Mouse (Mus musculus) layer of hippocampus, adult 18-20 months (tissue): ENCODE measurements around the gene Arid2. TPM values are rescaled to one million over a fixed set of nuclear protein-coding genes. Genes with fewer than 3 reads are reported as not detected.
"Not testable (repeated sequence)": the region's sequence is repeated elsewhere in the genome, so short reads cannot be mapped to it uniquely, and the experiment has no call there.

Source experiments
- DNase-seq, 2 experiments: peaks; one replicate each; pipeline ENCODE4 v3.0.0; 2022; ENCODE audit warnings: low spot score in 2 of 2
- total RNA-seq, 2 experiments: library from RNA; stranded (reverse); gene quantifications; 2 replicates each; pipeline ENCODE4 v1.2.3; 2021

Arid2 gene
- total RNA-seq, 2 experiments from 2014 or later = 33.5 to 34.2 TPM

DNA sequence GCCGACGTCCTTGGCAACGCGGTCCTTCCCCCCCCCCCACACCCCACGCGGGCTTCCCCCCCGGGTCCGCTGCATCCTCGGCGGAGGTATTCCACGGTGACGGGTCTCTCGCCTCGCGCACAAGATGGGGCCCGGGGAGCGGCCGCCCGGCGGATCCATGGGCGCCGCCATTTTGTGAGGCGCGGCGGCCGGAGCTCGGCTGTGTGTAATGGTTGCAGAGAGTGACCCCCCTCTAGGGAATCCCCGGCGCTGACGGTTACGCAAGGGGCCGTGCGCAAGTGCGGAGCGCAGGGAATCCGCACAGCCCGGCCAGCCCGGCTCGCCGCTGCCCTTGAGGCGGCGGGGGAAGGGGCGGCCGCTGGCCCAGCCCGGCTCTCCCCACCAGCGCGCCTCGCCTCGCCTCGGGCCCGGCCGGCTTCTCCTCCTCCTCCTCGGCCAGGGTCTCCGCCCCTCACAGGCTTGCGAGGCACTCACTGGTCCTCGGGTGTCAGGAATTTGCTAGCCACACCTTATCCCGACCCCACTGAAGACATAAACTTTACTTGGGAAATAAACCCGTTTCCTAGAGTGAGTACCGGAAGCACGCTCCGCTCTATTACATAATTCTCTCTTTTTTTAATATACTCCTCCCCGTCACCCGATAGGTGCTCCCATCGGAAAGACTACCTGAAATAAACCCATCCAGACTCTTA, 1.8 kb upstream of the Arid2 start:
- peak; percentile 86 to 91 for DNase-seq

DNA sequence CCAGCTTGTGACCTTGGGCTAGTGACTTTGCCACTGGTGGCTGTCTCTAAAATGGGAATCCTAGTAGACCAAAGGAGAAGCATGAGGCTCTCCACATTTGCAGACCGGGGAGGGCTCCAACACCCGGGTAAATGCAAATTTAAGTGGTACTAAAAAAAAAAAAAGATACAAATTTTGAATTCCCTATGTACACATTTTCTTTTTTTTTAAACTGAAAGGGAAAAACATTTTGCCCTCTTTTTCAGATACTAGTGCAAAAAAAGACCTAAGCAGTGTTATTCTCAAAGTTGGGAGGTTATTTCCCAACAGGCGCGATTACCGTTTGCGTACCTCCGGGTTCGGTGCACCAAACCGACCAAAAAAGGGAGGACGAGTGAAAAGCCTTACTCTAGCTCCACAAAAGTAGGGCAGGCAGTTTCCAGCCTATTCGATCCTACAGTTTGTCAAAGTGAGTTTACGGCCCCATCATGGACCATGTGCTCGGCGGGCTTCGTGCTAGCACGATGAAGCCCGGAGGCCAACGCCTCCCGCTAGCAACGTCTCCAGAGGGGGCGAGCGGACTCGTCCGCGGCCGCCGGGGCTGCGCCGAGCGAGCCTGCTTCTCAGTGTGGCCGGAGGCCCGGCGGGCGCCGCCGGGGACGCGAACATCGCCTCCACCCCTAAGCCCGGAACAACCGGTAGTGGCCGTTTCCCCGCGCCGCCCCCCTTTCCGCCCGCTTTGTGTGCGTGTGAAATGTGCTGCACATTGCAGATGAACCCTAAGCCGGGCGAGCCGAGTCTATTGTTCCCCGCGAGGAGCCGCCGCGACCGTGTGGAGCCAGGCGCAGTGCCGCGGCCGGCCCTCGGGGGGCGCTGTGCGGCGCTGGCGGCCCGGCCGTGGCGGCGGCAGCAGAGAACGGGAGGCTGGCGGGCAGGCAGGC, 1.0 kb upstream of the Arid2 start:
- DNase-seq = peak; percentile 88 to 95

GRCm38 (mm10) chr15:96286935-96287292, 404 bp upstream of the Arid2 start:
- no peak for DNase-seq

- peak in 1 of 2 experiments; percentile 56 for DNase-seq
These were observed 888 bp downstream of the Arid2 start for GRCm38 (mm10) chr15:96287976-96288835.

DNA sequence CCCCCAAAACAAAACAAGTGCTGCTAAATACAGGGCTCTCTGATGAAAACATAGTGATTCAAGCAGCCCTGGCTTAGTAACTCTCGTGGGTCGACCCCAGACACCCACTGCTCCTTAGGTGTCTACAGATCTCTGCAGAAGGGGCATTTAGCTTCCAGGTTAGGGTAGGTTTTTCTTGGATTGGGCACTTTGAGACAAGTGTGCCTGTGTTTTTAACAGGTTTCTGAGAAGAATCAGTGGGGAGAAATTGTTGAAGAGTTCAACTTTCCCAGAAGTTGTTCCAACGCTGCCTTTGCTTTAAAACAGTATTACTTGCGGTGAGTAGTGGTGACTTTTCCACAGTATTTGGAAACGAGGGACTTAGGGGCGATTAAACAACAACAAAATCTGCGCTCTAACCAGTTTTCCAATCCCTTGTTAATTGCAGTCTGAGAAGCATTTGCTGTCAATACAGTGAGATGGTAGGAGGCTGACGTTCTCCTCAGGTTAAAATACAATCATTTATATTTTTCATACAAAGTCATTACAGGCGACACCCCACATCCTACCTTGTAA, 1.6 kb downstream of the Arid2 start:
- DNase-seq = no peak

- no peak for DNase-seq
These were observed 2.7 kb downstream of the Arid2 start for GRCm38 (mm10) chr15:96290001-96290400.

GRCm38 (mm10) chr15:96293444-96293843, 6.1 kb downstream of the Arid2 start:
- DNase-seq = no peak

GRCm38 (mm10) chr15:96297078-96297590, 9.8 kb downstream of the Arid2 start:
- no peak for DNase-seq

DNA sequence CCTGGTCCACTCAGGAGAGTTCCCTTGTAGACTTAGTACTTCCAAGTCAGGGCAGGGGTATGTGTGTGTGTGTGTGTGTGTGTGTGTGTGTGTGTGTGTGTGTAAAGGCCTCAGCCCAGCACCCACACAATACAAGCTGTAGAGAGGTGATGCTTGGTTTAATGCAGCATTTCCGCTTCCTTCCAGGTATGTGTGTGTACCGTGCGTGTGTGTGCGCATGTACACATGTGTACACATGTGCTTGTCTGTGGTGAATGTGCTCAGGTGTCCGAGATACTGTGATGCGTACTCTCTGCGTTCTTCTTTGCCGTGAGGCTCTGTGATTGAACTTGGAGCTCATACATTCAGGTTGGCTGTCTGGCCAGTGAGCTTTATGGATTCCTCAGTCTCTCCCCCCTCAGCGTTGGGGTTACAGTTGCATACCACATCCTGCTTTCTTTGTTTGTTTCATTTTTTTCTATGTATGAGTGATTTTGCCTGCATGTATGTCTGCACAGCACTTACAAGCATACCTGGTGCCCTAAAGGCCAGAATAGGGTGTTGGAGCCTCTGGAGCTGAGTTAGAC, 10.4 kb downstream of the Arid2 start:
- no peak for DNase-seq

DNA sequence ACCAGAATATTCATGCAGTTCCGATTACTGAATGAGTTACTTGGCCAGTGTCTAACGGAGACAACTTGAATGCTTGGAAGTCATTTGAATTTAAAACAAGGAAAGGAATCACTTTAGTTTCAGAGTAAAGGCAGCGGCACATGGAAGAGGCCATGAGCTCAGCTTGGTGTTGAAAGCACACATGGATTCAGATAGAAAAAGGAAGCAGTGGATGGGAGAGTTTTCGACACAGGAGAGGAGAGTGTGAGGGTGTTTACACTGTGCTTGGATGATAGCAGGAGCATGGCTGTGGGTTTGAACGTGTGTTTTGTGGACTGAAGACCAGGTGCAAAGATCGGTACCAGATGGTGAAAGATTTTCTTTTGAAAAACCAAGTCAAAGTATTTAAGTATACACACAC, 22.0 kb downstream of the Arid2 start:
- no peak for DNase-seq

DNA sequence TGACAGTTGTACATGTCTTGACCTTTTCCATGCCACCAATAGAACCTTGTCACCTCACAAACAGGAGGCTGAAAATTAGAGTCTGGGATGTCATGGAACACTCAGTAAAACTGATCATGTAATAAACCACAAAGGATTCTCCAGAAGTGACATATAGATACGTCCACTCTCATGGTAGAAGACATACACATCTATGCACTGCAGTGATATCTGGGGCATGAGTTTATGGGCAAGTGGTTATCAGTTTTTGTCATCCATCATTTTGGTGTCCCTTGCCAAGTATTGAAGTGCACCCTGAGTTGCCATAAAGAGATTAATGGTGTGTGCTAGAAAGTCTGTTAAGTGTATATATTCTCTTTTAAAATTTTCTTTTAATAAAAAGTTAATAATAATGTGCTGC, 25.6 kb downstream of the Arid2 start:
- DNase-seq = no peak

DNA sequence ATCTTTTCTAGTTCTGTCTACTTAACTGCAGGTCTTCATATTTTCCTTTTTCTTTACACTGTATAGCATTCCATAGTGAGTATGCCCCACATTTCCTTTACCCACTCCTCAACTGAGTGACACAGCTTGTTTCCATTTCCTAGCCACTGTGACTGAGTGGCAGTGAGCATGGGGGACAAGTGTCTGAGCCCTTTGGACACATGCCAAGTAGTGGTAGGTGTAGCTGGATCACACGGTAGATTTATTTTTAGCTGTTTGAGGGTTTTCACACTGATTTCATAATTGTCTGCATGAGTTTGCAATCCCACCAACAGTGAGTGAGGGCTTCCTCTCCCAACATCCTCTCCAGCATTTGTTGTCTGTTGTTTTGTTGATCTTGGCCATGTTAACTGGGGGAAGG, 28.3 kb downstream of the Arid2 start:
- DNase-seq = no peak

DNA sequence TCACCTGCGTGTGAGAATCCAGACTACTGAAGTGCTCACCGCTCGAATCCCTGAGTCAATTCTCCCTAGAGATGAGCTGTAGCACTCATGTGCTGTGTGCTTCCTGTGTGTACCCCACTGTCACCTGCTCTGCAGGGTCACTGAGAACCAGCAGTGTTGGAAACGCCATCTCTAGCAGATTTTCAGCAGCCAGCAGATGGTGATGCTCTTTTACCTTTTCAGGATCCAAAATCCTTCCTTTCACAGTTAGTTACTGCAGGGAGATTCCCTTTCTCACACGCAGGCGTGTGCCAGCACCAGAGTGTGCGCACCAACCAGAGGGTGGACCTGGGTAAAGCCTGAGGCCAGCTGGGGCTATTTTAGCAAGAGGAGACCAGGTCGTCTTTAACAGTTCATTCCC, 32.0 kb downstream of the Arid2 start:
- DNase-seq = no peak

DNA sequence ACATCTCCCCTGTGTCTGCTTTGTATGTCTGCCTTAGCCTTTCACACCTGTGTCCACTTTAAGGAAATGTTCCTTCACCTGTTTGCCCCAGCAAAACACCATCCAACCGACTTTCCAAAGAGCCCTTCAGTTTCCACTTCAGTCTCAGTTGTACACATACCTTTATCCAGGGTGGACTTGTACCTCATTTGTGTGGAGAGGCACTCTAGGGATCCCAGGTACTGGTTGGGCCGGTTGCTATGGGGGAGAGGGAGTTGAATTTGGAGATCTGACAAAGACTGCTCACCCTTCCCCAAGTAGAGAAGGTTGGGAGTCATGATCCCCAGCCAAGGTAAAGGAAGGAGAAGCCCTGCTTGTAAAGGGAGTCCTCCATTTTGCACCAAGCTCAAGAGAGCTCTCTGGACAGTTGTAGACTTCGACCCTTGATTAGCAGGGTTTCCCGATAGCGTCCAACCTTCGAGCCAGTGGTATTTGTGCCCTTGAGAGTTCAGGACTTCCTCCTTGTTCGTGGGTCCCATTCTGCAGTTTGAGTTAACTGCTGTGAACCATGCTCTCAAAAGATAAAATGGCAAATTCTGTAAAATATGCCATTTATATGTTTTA, 38.5 kb downstream of the Arid2 start:
- DNase-seq = no peak

- not testable (repeated sequence) for DNase-seq
These were observed 41.4 kb downstream of the Arid2 start for GRCm38 (mm10) chr15:96328722-96329121.

DNA sequence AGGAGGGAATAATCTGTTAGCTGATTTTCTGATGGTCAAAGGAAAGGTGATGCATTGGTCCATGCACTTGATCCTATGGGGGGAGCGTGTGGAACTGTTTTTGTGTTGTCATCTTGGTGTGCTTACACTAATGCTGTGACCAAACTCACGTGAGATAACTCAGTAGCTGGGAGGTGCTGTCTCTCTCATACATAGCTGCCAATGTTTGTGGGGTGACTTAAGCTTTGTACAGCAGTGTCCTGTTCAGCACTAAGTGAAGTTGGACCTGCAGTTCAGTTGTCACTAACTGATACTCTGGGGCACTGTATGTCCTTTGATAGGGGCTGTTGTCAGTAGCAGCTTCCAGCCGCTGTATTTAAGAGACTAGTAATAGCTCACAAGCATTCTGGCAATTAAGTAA, 43.2 kb downstream of the Arid2 start:
- no peak for DNase-seq

GRCm38 (mm10) chr15:96332468-96333213, 45.3 kb downstream of the Arid2 start:
- no peak for DNase-seq

DNA sequence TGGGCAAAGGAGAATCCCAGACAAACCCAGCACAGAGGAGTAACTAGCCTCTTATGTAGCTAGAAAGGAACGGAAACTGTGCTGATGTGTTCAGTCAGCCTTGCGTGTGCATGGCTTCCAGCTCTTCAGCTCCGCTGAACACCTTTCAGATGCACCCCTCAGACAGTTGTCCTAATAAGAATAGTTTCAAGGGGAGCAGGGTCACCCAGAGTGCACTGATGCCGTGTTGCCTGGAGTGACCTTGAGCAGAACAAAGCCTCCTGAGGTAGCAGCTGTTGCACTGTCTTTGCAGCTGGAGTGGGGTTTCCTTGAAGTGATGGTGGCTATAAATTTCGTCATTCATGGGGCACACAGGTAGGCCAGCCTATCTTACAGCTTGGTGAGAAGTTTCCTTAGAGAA, 46.0 kb downstream of the Arid2 start:
- no peak for DNase-seq

DNA sequence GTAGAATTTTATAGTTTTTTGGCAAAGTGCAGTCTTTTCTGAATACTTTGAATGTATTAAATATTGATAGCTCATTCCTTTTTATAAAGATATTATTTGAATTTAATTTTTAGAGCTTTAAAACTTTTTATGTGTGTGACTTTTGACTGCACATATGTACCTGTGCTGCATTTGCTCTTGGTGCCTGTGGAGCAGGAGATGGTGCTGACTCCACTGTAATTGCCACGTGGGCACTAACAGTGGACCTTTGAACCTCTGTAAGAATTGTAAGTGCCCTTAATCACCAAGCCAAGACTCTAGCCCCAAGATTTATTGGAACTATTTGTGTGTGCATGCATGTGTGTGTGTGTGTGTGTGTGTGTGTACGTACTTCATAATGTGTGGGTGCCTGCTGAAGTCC, 53.6 kb downstream of the Arid2 start:
- DNase-seq = no peak

DNA sequence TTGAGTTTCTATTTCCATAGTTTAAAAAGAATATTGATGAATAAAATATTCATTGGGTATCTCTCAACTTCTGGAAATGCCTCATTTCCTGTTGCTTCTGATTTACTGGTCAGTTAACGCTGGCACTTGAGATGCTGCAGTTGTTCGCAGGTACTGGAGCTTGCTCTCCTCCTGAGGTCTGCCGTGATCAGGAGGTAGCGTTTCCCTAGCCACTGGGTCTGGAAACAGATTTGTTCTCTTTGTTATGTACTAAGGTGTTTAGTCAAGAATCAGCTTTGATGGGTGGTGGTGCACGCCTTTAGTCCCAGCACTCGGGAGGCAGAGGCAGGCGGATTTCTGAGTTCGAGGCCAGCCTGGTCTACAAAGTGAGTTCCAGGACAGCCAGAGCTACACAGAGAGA, 54.8 kb downstream of the Arid2 start:
- DNase-seq = no peak
